Mouse (Mus musculus) brown adipose tissue, adult 24 weeks (tissue): ENCODE measurements around the gene Vmn1r73. TPM values are rescaled to one million over a fixed set of nuclear protein-coding genes. Genes with fewer than 3 reads are reported as not detected.

Experiments used
- H3K27ac ChIP-seq: fragments of 200-500 bp; replicated peaks from 2 replicates; pipeline ENCODE4 v1.5.1; 2012; ENCODE audit warnings: low read depth, mild to moderate bottlenecking, low read length
- H3K4me1 ChIP-seq: fragments of 200-500 bp; 2 replicates; pipeline ENCODE4 v1.6.1; 2012; ENCODE audit warnings: low read length, mixed read lengths; ENCODE audit not compliant: control insufficient read depth, insufficient read depth, insufficient read length
- H3K4me3 ChIP-seq: fragments of 200-500 bp; 2 replicates; pipeline ENCODE4 v1.5.1; 2012; ENCODE audit warnings: low read depth, mild to moderate bottlenecking, low read length, moderate library complexity; ENCODE audit not compliant: insufficient read depth
- polyA plus RNA-seq: library from polyadenylated mRNA; stranded (reverse); fragments of >200 nt; gene quantifications from 2 replicates; pipeline ENCODE4 v1.2.4, GENCODE M21; 2012; ENCODE audit not compliant: missing spikeins, insufficient read depth, insufficient read length

Vmn1r73 gene
- not detected in 2 replicates for polyA plus RNA-seq

GRCm38 (mm10) chr7:11729966-11730365 is at the start of gene Vmn1r73:
Vmn1r73 (plus strand) TSS chr7:11730266.
- H3K27ac ChIP-seq: no peak within 1 kb of the TSS
- H3K4me1 ChIP-seq: no peaks in the 10 kb centered on the region
- no peak within 1 kb of the TSS for H3K4me3 ChIP-seq

Other genes starting within 250 kb of the Vmn1r73 start
- gene Zscan4-ps2, start 216.0 kb upstream of the Vmn1r73 start, polyA plus RNA-seq: not detected in 2 replicates
- gene Zscan4-ps3, start 121.0 kb upstream of the Vmn1r73 start, polyA plus RNA-seq: not detected in 2 replicates
- gene Vmn1r72, start 50.1 kb upstream of the Vmn1r73 start, polyA plus RNA-seq: not detected in 2 replicates
- gene Vmn1r74, start 103.7 kb downstream of the Vmn1r73 start, polyA plus RNA-seq: not detected in 2 replicates
- not detected in 2 replicates for gene Vmn1r75, start 144.4 kb downstream of the Vmn1r73 start, polyA plus RNA-seq
- gene Vmn1r76, start 207.9 kb downstream of the Vmn1r73 start, polyA plus RNA-seq: not detected in 2 replicates